Mouse (Mus musculus): ENCODE results near the gene Trim23. TPM values are rescaled to one million over a fixed set of nuclear protein-coding genes. Genes with fewer than 3 reads are reported as not detected.
A peak's percentile ranks its signal among the peaks of the same experiment; 100 is the strongest.

Trim23 gene
- 42.4 and 45.8 TPM in 2 replicates for polyA plus RNA-seq (2014; fragmentation: Nextera tagmentation; extraction: Ambion mirVana)

DNA sequence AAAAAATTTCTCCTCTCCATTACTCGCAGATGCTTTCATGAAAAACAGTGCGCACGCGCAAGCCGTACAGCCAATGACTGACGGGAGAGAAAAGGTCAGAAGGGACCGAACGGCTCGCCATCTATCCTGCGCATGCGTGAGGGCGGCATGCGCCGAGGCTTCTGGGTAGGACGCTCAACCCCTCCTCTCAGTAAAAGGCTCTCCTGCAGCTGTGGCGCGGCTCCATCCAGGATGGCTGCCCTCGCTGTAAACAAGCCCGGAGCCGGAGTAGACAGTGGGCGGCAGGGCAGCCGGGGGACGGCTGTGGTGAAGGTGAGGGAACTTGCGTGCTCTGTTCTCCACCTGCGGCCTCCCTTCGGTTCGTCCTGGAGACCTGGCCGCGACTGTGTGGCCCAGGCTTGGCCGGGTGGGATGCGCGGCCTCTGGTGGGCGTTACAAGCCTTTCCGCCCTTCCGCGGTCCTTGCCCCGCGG lies at the start of gene Trim23:
Trim23 (plus strand) TSS at position 148 of the 472 bp plus-strand sequence.
- Histone ChIP-seq H3K9ac (peak within 1 kb of the TSS; percentile 81), H3K36me3 (replicated peaks; ENCODE audit: control insufficient read depth, insufficient read depth) (peaks cover 24% of the 10 kb centered on the region), H3K9me3 (ENCODE audit: control insufficient read depth, low read length) (no peaks in the 10 kb centered on the region), H3K27me3 (ENCODE audit: control insufficient read depth, insufficient read depth, low read length) (no peaks in the 10 kb centered on the region), H3K4me3 (replicated peaks; ENCODE audit: low read length) (peak within 1 kb of the TSS; percentile 90), H3K4me1 (replicated peaks; ENCODE audit: control insufficient read depth, insufficient read depth, low read length) (peaks cover 17% of the 10 kb centered on the region), H3K4me2 (replicated peaks) (peak within 1 kb of the TSS; percentile 82), H3K27ac (peak within 1 kb of the TSS; percentile 82)
- under 1% methylated on average over 38 of the region's 38 CpGs for WGBS
- DNase-seq (ENCODE audit: low spot score) (peak; percentile 99), ATAC-seq (ENCODE audit: low FRiP score) (peak; percentile 99)

- 90% methylated on average over 2 of the region's 2 CpGs for WGBS
- H3K4me2 ChIP-seq (replicated peaks) = no peak overlapping the region
- ATAC-seq (ENCODE audit: low FRiP score) = no peak
These were observed 46.0 kb upstream of the Trim23 start for GRCm38 (mm10) chr13:104132561-104132960.

GRCm38 (mm10) chr13:104134510-104135085 lies 44.0 kb upstream of the Trim23 start:
- Histone ChIP-seq H3K9me3 (ENCODE audit: control insufficient read depth, low read length) (no peaks in the 10 kb centered on the region), H3K4me1 (replicated peaks; ENCODE audit: control insufficient read depth, insufficient read depth, low read length) (no peaks in the 10 kb centered on the region), H3K4me2 (replicated peaks) (no peak overlapping the region), H3K27ac (no peak overlapping the region), H3K9ac (no peak overlapping the region), H3K36me3 (replicated peaks; ENCODE audit: control insufficient read depth, insufficient read depth) (peaks cover 86% of the 10 kb centered on the region), H3K4me3 (replicated peaks; ENCODE audit: low read length) (no peak overlapping the region), H3K27me3 (ENCODE audit: control insufficient read depth, insufficient read depth, low read length) (no peaks in the 10 kb centered on the region)
- WGBS = 65% methylated on average over 4 of the region's 4 CpGs
- ATAC-seq (ENCODE audit: low FRiP score) (no peak), DNase-seq (ENCODE audit: low spot score) (no peak)

More at GRCm38 (mm10) chr13:104132561-104132960, 46.0 kb upstream of the Trim23 start:
- H3K36me3 ChIP-seq (replicated peaks; ENCODE audit: control insufficient read depth, insufficient read depth) = peaks cover 92% of the 10 kb centered on the region
- no peaks in the 10 kb centered on the region for H3K9me3 ChIP-seq (ENCODE audit: control insufficient read depth, low read length)
- no peak overlapping the region for H3K9ac ChIP-seq
- no peak overlapping the region for H3K4me3 ChIP-seq (replicated peaks; ENCODE audit: low read length)
- H3K27ac ChIP-seq = no peak overlapping the region
- DNase-seq (ENCODE audit: low spot score) = no peak
- no peaks in the 10 kb centered on the region for H3K4me1 ChIP-seq (replicated peaks; ENCODE audit: control insufficient read depth, insufficient read depth, low read length)
- H3K27me3 ChIP-seq (ENCODE audit: control insufficient read depth, insufficient read depth, low read length) = no peaks in the 10 kb centered on the region

DNA sequence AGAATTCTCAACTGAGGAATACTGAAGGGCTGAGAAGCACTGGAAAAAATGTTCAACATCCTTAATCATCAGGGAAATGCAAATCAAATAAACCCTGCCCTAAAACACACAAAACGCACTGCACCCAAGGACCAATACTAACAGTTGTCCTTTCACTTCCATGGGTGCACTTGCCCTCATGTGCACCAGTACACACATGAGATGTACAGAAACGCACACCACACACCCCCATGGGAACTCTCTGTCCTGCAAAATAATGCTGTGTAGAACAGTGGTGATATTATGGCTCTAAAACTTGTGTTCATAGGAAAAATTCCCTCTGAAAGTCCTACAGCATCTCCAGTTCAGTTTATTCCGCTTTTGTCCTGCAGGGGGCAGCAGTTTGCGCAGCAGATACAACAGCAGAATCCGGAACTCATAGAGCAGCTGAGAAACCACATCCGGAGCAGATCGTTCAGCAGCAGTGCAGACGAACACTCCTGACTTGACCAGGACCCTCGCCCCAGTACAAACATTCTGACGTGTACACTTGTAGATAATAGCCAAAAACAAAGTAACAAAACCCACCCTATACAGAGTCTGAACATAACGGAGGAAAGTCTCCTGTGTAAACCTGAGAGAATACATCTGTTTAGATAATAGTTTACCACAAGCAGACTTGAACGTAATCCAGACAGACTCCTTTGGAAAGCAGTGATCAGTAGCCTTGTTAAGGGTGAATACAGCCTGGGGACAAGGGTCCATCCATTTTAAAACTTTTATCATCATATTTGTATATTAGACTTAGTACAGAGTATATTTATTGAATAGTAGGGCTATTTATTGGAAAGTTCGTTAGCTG lies 39.0 kb upstream of the Trim23 start:
- DNase-seq (ENCODE audit: low spot score) (peak; percentile 85), ATAC-seq (ENCODE audit: low FRiP score) (peak; percentile 27; the same call in 1 of the 2 replicates)
- WGBS = 43% methylated on average over 13 of the region's 13 CpGs
- H3K27me3 ChIP-seq (ENCODE audit: control insufficient read depth, insufficient read depth, low read length) = no peaks in the 10 kb centered on the region
- H3K4me2 ChIP-seq (replicated peaks) = no peak overlapping the region
- no peaks in the 10 kb centered on the region for H3K9me3 ChIP-seq (ENCODE audit: control insufficient read depth, low read length)
- no peak overlapping the region for H3K9ac ChIP-seq
- H3K4me1 ChIP-seq (replicated peaks; ENCODE audit: control insufficient read depth, insufficient read depth, low read length) = no peaks in the 10 kb centered on the region
- no peak overlapping the region for H3K27ac ChIP-seq
- H3K4me3 ChIP-seq (replicated peaks; ENCODE audit: low read length) = no peak overlapping the region
- H3K36me3 ChIP-seq (replicated peaks; ENCODE audit: control insufficient read depth, insufficient read depth) = peaks cover 88% of the 10 kb centered on the region

DNA sequence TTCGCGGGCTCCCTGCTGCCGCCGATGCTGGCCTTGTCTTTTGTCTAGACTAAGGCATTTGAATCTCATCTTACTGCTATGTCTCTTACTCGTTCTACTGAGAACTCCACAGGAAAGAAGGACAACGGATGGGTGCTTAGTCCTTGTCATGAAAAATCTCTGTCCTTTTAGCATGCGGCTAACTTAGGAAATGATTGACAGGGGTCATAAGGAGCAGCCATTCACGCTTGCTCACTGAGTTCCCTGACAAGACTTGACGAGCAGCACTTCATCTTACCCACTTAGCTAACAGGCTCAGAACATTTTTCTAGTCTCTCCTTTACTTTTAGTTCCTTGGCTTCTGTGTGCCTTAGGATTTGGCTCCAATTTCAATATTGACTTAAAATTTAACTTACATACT lies 33.7 kb upstream of the Trim23 start:
- ATAC-seq (ENCODE audit: low FRiP score) (no peak), DNase-seq (ENCODE audit: low spot score) (no peak)
- Histone ChIP-seq H3K9ac (no peak overlapping the region), H3K27me3 (ENCODE audit: control insufficient read depth, insufficient read depth, low read length) (no peaks in the 10 kb centered on the region), H3K36me3 (replicated peaks; ENCODE audit: control insufficient read depth, insufficient read depth) (peaks cover 95% of the 10 kb centered on the region), H3K27ac (no peak overlapping the region), H3K4me1 (replicated peaks; ENCODE audit: control insufficient read depth, insufficient read depth, low read length) (no peaks in the 10 kb centered on the region), H3K4me2 (replicated peaks) (no peak overlapping the region), H3K4me3 (replicated peaks; ENCODE audit: low read length) (no peak overlapping the region), H3K9me3 (ENCODE audit: control insufficient read depth, low read length) (no peaks in the 10 kb centered on the region)
- 67% methylated on average over 9 of the region's 9 CpGs for WGBS

GRCm38 (mm10) chr13:104145646-104146045 lies 33.0 kb upstream of the Trim23 start:
- WGBS = 97% methylated on average over 3 of the region's 3 CpGs
- Histone ChIP-seq H3K4me2 (replicated peaks) (no peak overlapping the region), H3K4me3 (replicated peaks; ENCODE audit: low read length) (no peak overlapping the region), H3K27me3 (ENCODE audit: control insufficient read depth, insufficient read depth, low read length) (no peaks in the 10 kb centered on the region), H3K9me3 (ENCODE audit: control insufficient read depth, low read length) (no peaks in the 10 kb centered on the region), H3K27ac (no peak overlapping the region), H3K4me1 (replicated peaks; ENCODE audit: control insufficient read depth, insufficient read depth, low read length) (no peaks in the 10 kb centered on the region), H3K36me3 (replicated peaks; ENCODE audit: control insufficient read depth, insufficient read depth) (peaks cover 91% of the 10 kb centered on the region), H3K9ac (no peak overlapping the region)
- no peak for DNase-seq (ENCODE audit: low spot score)
- ATAC-seq (ENCODE audit: low FRiP score) = no peak

DNA sequence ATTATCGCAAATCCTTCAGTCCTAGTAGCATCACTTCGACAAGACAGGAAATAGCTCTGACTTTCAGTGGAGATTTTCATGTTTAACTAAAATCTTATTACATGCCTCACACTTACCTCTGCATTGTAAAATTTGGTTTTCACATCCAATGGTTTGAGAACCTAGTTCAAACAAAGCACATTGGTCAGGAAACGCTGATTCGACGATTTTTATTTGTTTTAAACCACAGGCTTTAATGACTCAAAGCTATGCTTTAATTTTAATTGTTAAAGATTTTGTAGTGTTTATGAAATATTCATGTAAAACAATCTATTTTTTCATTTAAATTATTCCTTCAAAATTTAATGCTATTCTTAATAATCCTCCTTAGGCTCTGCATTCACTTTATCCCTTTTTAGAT lies 24.4 kb upstream of the Trim23 start:
- no peaks in the 10 kb centered on the region for H3K9me3 ChIP-seq (ENCODE audit: control insufficient read depth, low read length)
- H3K27ac ChIP-seq = no peak overlapping the region
- no peak overlapping the region for H3K9ac ChIP-seq
- DNase-seq (ENCODE audit: low spot score) = no peak
- no peaks in the 10 kb centered on the region for H3K4me1 ChIP-seq (replicated peaks; ENCODE audit: control insufficient read depth, insufficient read depth, low read length)
- WGBS = over 99% methylated on average over 5 of the region's 5 CpGs
- no peaks in the 10 kb centered on the region for H3K27me3 ChIP-seq (ENCODE audit: control insufficient read depth, insufficient read depth, low read length)
- H3K36me3 ChIP-seq (replicated peaks; ENCODE audit: control insufficient read depth, insufficient read depth) = peaks cover 63% of the 10 kb centered on the region
- no peak overlapping the region for H3K4me3 ChIP-seq (replicated peaks; ENCODE audit: low read length)
- ATAC-seq (ENCODE audit: low FRiP score) = no peak
- no peak overlapping the region for H3K4me2 ChIP-seq (replicated peaks)

GRCm38 (mm10) chr13:104155106-104155505 lies 23.5 kb upstream of the Trim23 start:
- Histone ChIP-seq H3K27me3 (ENCODE audit: control insufficient read depth, insufficient read depth, low read length) (no peaks in the 10 kb centered on the region), H3K36me3 (replicated peaks; ENCODE audit: control insufficient read depth, insufficient read depth) (peaks cover 64% of the 10 kb centered on the region), H3K4me1 (replicated peaks; ENCODE audit: control insufficient read depth, insufficient read depth, low read length) (no peaks in the 10 kb centered on the region), H3K9ac (no peak overlapping the region), H3K4me3 (replicated peaks; ENCODE audit: low read length) (no peak overlapping the region), H3K9me3 (ENCODE audit: control insufficient read depth, low read length) (no peaks in the 10 kb centered on the region), H3K4me2 (replicated peaks) (no peak overlapping the region), H3K27ac (no peak overlapping the region)
- 93% methylated on average over 7 of the region's 7 CpGs for WGBS
- DNase-seq (ENCODE audit: low spot score) (no peak), ATAC-seq (ENCODE audit: low FRiP score) (no peak)

DNA sequence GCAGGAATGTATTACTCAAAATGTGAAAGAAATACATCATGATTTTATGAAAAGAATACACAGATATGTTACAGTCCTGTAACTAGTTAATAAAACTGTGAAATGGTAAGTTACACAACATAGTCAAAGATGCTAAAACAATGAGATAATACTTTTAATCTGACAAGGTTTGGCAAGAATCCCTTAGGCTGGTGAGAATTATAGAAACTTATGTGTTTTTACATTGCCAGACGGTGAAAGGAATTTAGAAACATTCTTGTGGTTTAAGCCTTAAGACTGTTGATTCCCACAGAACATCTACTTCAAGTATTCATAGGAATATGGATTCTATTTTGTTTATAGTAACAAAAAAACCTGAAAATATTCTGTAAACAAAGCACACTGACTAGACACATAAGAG lies 22.9 kb upstream of the Trim23 start:
- WGBS = 92% methylated on average over 1 of the region's 1 CpGs
- Histone ChIP-seq H3K4me1 (replicated peaks; ENCODE audit: control insufficient read depth, insufficient read depth, low read length) (no peaks in the 10 kb centered on the region), H3K27me3 (ENCODE audit: control insufficient read depth, insufficient read depth, low read length) (no peaks in the 10 kb centered on the region), H3K36me3 (replicated peaks; ENCODE audit: control insufficient read depth, insufficient read depth) (peaks cover 66% of the 10 kb centered on the region), H3K4me2 (replicated peaks) (no peak overlapping the region), H3K9ac (no peak overlapping the region), H3K4me3 (replicated peaks; ENCODE audit: low read length) (no peak overlapping the region), H3K27ac (no peak overlapping the region), H3K9me3 (ENCODE audit: control insufficient read depth, low read length) (no peaks in the 10 kb centered on the region)
- DNase-seq (ENCODE audit: low spot score) (no peak), ATAC-seq (ENCODE audit: low FRiP score) (no peak)

Measured in hindbrain, embryonic 14.5 days (tissue).